Mouse (Mus musculus): ENCODE measurements around the gene Edil3. TPM values are rescaled to one million over a fixed set of nuclear protein-coding genes. Genes with fewer than 3 reads are reported as not detected.

Edil3 gene
- polyA plus RNA-seq, 1 experiment from 2014 or later, result 2.3 TPM

DNA sequence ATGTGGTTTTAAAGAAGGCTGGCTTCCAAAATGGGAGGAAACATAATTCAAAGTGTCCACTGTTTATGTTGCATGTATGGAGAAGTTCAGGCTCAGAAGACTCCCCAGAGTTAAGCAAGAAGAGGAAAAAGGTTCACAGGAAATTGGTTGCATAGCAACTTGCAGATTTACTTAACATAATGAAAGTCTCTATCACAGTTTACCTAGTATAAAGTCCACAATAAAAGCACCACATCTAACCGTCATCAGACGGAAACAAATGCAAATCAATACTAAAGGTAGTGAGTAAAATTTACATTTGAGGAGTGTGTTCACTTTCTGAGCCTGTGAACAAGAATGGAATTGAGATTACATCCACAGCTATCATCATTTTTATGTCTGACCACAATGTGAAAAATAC lies 353.9 kb downstream of the Edil3 start:
- H3K27me3 ChIP-seq (ENCODE audit: insufficient read depth, low read length), result no peaks in the 10 kb centered on the region
- 64% methylated on average over 2 of the region's 2 CpGs for WGBS
- no peak overlapping the region for H3K27ac ChIP-seq
- no peaks in the 10 kb centered on the region for H3K4me1 ChIP-seq (replicated peaks; ENCODE audit: insufficient read depth, low read length)
- H3K4me3 ChIP-seq (replicated peaks; ENCODE audit: low read depth, low read length), result no peak overlapping the region
- no peak for ATAC-seq (replicated peaks; ENCODE audit: low FRiP score, low read depth)
- no peaks in the 10 kb centered on the region for H3K9me3 ChIP-seq (replicated peaks; ENCODE audit: low read length)
- no peak overlapping the region for H3K9ac ChIP-seq (ENCODE audit: low read depth, low read length)
- no peaks in the 10 kb centered on the region for H3K36me3 ChIP-seq (ENCODE audit: insufficient read depth, low read length)
- TF ChIP-seq CTCF (IDR thresholded peaks at IDR 0.05; ENCODE audit: low read depth), result no peak
- DNase-seq (ENCODE audit: low spot score), result peak; percentile 36
- no peak overlapping the region for H3K4me2 ChIP-seq (ENCODE audit: low read length)

DNA sequence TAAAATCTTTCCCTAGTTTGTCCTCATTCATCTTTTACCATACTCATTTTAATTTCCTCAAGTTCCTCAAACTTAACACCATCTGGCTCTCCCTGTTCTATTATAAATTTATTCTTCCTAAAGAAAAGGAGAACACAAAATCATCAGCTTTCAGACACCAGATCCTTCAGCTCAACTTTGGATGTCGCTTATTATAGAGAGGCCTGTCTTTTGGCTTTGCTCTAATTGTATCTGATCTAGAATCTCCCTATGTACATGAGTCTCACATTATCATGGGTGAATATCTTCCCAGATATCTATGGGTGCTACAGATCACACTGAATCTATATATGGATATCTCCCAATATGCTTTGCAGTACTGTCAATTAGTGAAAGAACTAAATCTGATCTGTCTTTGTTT lies 367.8 kb downstream of the Edil3 start:
- no peak for TF ChIP-seq CTCF (IDR thresholded peaks at IDR 0.05; ENCODE audit: low read depth)
- no peak for ATAC-seq (replicated peaks; ENCODE audit: low FRiP score, low read depth)
- no peak overlapping the region for H3K9ac ChIP-seq (ENCODE audit: low read depth, low read length)
- WGBS, result 91% methylated on average over 1 of the region's 1 CpGs
- no peak overlapping the region for H3K4me2 ChIP-seq (ENCODE audit: low read length)
- H3K36me3 ChIP-seq (ENCODE audit: insufficient read depth, low read length), result no peaks in the 10 kb centered on the region
- H3K27ac ChIP-seq, result no peak overlapping the region
- no peaks in the 10 kb centered on the region for H3K4me1 ChIP-seq (replicated peaks; ENCODE audit: insufficient read depth, low read length)
- no peak for DNase-seq (ENCODE audit: low spot score)
- no peaks in the 10 kb centered on the region for H3K27me3 ChIP-seq (ENCODE audit: insufficient read depth, low read length)
- no peak overlapping the region for H3K4me3 ChIP-seq (replicated peaks; ENCODE audit: low read depth, low read length)
- H3K9me3 ChIP-seq (replicated peaks; ENCODE audit: low read length), result no peaks in the 10 kb centered on the region

DNA sequence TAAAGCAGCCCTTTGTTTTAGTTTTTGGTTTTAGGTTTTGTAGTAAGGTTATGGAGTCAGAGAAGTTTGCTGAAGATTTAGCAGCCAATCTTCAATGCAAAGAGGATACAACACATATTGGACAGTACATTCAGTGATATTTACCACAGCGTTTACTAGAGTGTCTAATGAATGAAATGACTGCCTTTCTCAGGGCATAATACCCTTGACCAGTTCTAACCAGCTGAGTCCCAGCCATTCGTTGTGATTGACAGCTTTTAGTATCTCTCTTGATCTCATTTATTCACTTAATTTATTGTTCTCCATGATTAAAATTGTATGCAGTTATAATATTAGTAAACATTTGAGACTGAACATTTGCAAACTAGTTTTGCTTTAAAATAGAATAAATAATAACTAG lies 375.7 kb downstream of the Edil3 start:
- H3K4me1 ChIP-seq (replicated peaks; ENCODE audit: insufficient read depth, low read length), result no peaks in the 10 kb centered on the region
- 68% methylated on average over 2 of the region's 2 CpGs for WGBS
- TF ChIP-seq CTCF (IDR thresholded peaks at IDR 0.05; ENCODE audit: low read depth), result no peak

DNA sequence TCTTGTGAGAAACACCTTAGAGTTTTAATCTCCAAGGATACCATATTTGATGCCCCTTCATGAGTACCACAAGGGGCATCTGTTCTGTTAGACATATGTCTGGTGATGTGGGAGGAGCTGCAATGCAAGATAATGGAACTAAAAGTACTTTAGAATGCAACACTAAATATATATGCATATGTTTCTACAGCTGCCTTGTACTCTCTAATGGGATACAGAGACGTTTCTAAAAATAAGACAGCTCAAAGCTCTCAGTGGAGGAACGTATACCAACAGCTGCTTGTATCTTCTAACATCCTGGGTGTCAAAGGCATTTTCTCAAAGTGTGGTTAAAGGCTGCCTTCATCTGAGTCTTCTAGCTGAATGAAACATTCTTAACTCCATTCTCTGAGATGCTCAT lies 378.0 kb downstream of the Edil3 start:
- DNase-seq (ENCODE audit: low spot score) (no peak), ATAC-seq (replicated peaks; ENCODE audit: low FRiP score, low read depth) (no peak)
- no peaks in the 10 kb centered on the region for H3K9me3 ChIP-seq (replicated peaks; ENCODE audit: low read length)
- H3K9ac ChIP-seq (ENCODE audit: low read depth, low read length), result no peak overlapping the region
- no peaks in the 10 kb centered on the region for H3K27me3 ChIP-seq (ENCODE audit: insufficient read depth, low read length)
- no peak for TF ChIP-seq CTCF (IDR thresholded peaks at IDR 0.05; ENCODE audit: low read depth)
- no peaks in the 10 kb centered on the region for H3K4me1 ChIP-seq (replicated peaks; ENCODE audit: insufficient read depth, low read length)
- no peak overlapping the region for H3K4me2 ChIP-seq (ENCODE audit: low read length)
- 58% methylated on average over 2 of the region's 2 CpGs for WGBS
- H3K27ac ChIP-seq, result no peak overlapping the region
- no peak overlapping the region for H3K4me3 ChIP-seq (replicated peaks; ENCODE audit: low read depth, low read length)
- H3K36me3 ChIP-seq (ENCODE audit: insufficient read depth, low read length), result no peaks in the 10 kb centered on the region

More for the DNA sequence above, 375.7 kb downstream of the Edil3 start:
- no peaks in the 10 kb centered on the region for H3K27me3 ChIP-seq (ENCODE audit: insufficient read depth, low read length)
- no peaks in the 10 kb centered on the region for H3K36me3 ChIP-seq (ENCODE audit: insufficient read depth, low read length)
- DNase-seq (ENCODE audit: low spot score), result no peak
- H3K4me2 ChIP-seq (ENCODE audit: low read length), result no peak overlapping the region
- H3K4me3 ChIP-seq (replicated peaks; ENCODE audit: low read depth, low read length), result no peak overlapping the region
- no peak for ATAC-seq (replicated peaks; ENCODE audit: low FRiP score, low read depth)
- no peaks in the 10 kb centered on the region for H3K9me3 ChIP-seq (replicated peaks; ENCODE audit: low read length)
- no peak overlapping the region for H3K27ac ChIP-seq
- no peak overlapping the region for H3K9ac ChIP-seq (ENCODE audit: low read depth, low read length)

DNA sequence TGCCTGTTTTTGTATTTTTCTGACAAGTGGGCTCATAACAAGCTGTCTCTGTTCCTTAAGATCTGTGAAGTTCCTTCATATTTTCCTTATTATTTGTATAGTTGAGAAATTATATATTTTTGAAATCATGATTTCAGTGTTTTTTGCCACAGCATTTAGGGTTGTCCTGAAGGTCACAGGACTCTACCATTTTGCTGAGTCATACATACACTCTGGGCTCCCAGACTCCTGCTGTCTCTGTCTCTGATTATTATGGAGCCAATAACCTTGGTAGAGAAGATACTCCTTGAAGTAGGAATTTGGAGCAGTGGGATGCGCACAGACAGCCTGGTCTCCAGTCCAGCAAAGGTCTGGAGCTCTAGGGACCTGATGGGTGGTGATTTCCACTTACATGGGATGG lies 416.8 kb downstream of the Edil3 start:
- ATAC-seq (replicated peaks; ENCODE audit: low FRiP score, low read depth) (no peak), DNase-seq (ENCODE audit: low spot score) (no peak)
- Histone ChIP-seq H3K9ac (ENCODE audit: low read depth, low read length) (no peak overlapping the region), H3K4me2 (ENCODE audit: low read length) (no peak overlapping the region), H3K4me1 (replicated peaks; ENCODE audit: insufficient read depth, low read length) (no peaks in the 10 kb centered on the region), H3K4me3 (replicated peaks; ENCODE audit: low read depth, low read length) (no peak overlapping the region), H3K27me3 (ENCODE audit: insufficient read depth, low read length) (no peaks in the 10 kb centered on the region), H3K9me3 (replicated peaks; ENCODE audit: low read length) (no peaks in the 10 kb centered on the region), H3K36me3 (ENCODE audit: insufficient read depth, low read length) (no peaks in the 10 kb centered on the region), H3K27ac (no peak overlapping the region)
- 96% methylated on average over 1 of the region's 1 CpGs for WGBS
- TF ChIP-seq CTCF (IDR thresholded peaks at IDR 0.05; ENCODE audit: low read depth), result no peak

DNA sequence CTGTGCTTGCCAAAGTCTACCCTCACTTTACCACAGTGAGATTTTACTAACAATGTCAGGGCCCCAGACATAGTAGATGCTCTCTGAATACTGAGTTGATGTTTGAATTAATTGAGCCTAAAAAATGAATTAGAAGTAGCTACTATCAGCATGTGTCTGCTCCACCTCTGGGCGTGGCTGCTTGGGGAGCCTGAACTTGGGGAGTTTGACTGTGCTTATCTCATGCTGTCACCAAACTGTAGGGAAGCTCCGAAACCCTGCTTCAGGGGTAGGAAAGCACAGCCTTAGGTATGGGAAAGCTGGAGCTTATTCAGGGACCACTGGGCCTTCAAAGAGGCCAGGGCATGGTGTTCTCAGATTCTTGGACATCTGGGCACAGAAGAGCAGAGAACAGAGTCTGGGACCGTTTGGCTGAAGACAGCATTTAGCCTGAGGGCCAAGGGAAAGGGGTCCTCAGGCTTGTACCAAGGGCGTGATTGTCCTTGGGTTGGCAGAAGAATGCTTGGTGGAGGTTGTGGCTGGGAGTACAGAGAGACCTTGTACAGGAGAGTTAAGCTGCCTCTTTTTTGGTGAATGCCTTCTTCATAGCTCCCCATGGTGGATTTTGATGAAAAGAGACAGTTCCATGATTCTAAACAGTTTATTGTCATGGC lies 432.8 kb downstream of the Edil3 start:
- Histone ChIP-seq H3K27me3 (ENCODE audit: insufficient read depth, low read length) (no peaks in the 10 kb centered on the region), H3K4me3 (replicated peaks; ENCODE audit: low read depth, low read length) (no peak overlapping the region), H3K27ac (no peak overlapping the region), H3K4me1 (replicated peaks; ENCODE audit: insufficient read depth, low read length) (no peaks in the 10 kb centered on the region), H3K9ac (ENCODE audit: low read depth, low read length) (no peak overlapping the region), H3K4me2 (ENCODE audit: low read length) (no peak overlapping the region), H3K9me3 (replicated peaks; ENCODE audit: low read length) (no peaks in the 10 kb centered on the region), H3K36me3 (ENCODE audit: insufficient read depth, low read length) (no peaks in the 10 kb centered on the region)
- no peak for ATAC-seq (replicated peaks; ENCODE audit: low FRiP score, low read depth)
- no peak for TF ChIP-seq CTCF (IDR thresholded peaks at IDR 0.05; ENCODE audit: low read depth)
- DNase-seq (ENCODE audit: low spot score), result no peak
- 86% methylated on average over 4 of the region's 4 CpGs for WGBS

DNA sequence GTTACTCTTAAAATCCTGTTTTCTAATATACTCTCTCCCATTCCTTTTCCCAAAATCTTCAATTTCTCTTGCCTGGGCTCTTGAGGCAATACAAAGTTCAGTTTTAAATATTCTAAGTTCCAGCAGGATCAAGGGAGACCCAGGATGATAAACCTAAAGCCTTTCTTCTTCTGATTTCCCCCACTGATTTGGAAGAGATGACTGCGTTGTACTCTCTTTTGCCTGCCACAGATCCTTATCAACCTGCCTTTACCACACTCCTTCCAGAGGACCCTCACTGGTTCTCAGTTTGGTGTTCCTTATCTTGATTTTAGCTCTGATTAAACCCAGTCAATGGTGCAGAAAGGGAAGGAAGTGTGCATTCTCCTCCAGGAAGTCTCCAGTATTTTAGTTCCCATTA lies 435.6 kb downstream of the Edil3 start:
- no peak for ATAC-seq (replicated peaks; ENCODE audit: low FRiP score, low read depth)
- no peak overlapping the region for H3K4me3 ChIP-seq (replicated peaks; ENCODE audit: low read depth, low read length)
- no peak overlapping the region for H3K9ac ChIP-seq (ENCODE audit: low read depth, low read length)
- no peaks in the 10 kb centered on the region for H3K27me3 ChIP-seq (ENCODE audit: insufficient read depth, low read length)
- H3K27ac ChIP-seq, result no peak overlapping the region
- no peaks in the 10 kb centered on the region for H3K9me3 ChIP-seq (replicated peaks; ENCODE audit: low read length)
- no peaks in the 10 kb centered on the region for H3K4me1 ChIP-seq (replicated peaks; ENCODE audit: insufficient read depth, low read length)
- WGBS, result 69% methylated on average over 1 of the region's 1 CpGs
- H3K36me3 ChIP-seq (ENCODE audit: insufficient read depth, low read length), result no peaks in the 10 kb centered on the region
- H3K4me2 ChIP-seq (ENCODE audit: low read length), result no peak overlapping the region
- no peak for TF ChIP-seq CTCF (IDR thresholded peaks at IDR 0.05; ENCODE audit: low read depth)
- DNase-seq (ENCODE audit: low spot score), result no peak

All from kidney, postnatal 0 days (tissue).